Comparison of ENCODE assay signal across 8 mouse cellular contexts in genomic region chrX:103879329-103879935, GRCm38 (mm10). TPM values are rescaled to one million over a fixed set of nuclear protein-coding genes. Genes with fewer than 3 reads are reported as not detected.
A peak's percentile ranks its signal among the peaks of the same experiment; 100 is the strongest.
DNase-seq lines count a peak whose midpoint lies in the region; ATAC-seq and TF ChIP-seq lines count a peak whose summit lies in the region.

No protein-coding gene starts in this region.

- H3K27ac ChIP-seq in gastrocnemius, adult 2 months: no peak overlapping the region
- H3K27ac ChIP-seq in heart, embryonic 16.5 days (ENCODE audit: low read length): no peak overlapping the region
- no peak overlapping the region for H3K27ac ChIP-seq in midbrain, embryonic 11.5 days (ENCODE audit: low read depth, low read length)

- no peaks in the 10 kb centered on the region for H3K4me1 ChIP-seq in heart, embryonic 16.5 days (ENCODE audit: control insufficient read depth, insufficient read depth, low read length)
- H3K4me1 ChIP-seq in midbrain, embryonic 11.5 days (ENCODE audit: control insufficient read depth, insufficient read depth, low read length): no peaks in the 10 kb centered on the region

- H3K9ac ChIP-seq in heart, embryonic 16.5 days (ENCODE audit: low read length): no peak overlapping the region
- 0 out of 2 replicates have a peak overlapping the region, but pooled peaks have one; percentile 7 for H3K9ac ChIP-seq in midbrain, embryonic 11.5 days (ENCODE audit: low read length)

- TF ChIP-seq CTCF in gastrocnemius, adult 2 months (IDR thresholded peaks at IDR 0.05): no peak

- no peaks in the 10 kb centered on the region for H3K36me3 ChIP-seq in heart, embryonic 16.5 days (ENCODE audit: control insufficient read depth, insufficient read depth)
- no peaks in the 10 kb centered on the region for H3K36me3 ChIP-seq in midbrain, embryonic 11.5 days (ENCODE audit: control insufficient read depth, insufficient read depth, low read length)

- H3K27me3 ChIP-seq in heart, embryonic 16.5 days (ENCODE audit: control insufficient read depth, insufficient read depth, low read length): peaks cover 28% of the 10 kb centered on the region
- peaks cover 45% of the 10 kb centered on the region for H3K27me3 ChIP-seq in midbrain, embryonic 11.5 days (ENCODE audit: control insufficient read depth, insufficient read depth, low read length)

- intact Hi-C loops in gastrocnemius, adult 2 months (cut with DNase I): no loop called here

- H3K4me3 ChIP-seq in gastrocnemius, adult 2 months: peak overlapping the region; percentile 37; the same call in 1 of the 2 replicates
- 0 out of 2 replicates have a peak overlapping the region, but pooled peaks have one; percentile 2 for H3K4me3 ChIP-seq in heart, embryonic 16.5 days (ENCODE audit: low read length)
- H3K4me3 ChIP-seq in midbrain, embryonic 11.5 days (ENCODE audit: low read depth, low read length): peak overlapping the region; percentile 1; the same call in 1 of the 2 replicates

- no peaks in the 10 kb centered on the region for H3K9me3 ChIP-seq in heart, embryonic 16.5 days (replicated peaks; ENCODE audit: control insufficient read depth, low read length)
- no peaks in the 10 kb centered on the region for H3K9me3 ChIP-seq in midbrain, embryonic 11.5 days (ENCODE audit: control insufficient read depth, low read length)

- WGBS in heart, embryonic 16.5 days: 23% methylated on average over 20 of the region's 24 CpGs
- WGBS in midbrain, embryonic 11.5 days: 20% methylated on average over 20 of the region's 24 CpGs

- no peak for ATAC-seq in heart, embryonic 16.5 days (replicated peaks; ENCODE audit: extremely low read depth, insufficient read depth, low FRiP score)
- ATAC-seq in midbrain, embryonic 11.5 days (ENCODE audit: low FRiP score): peak; percentile 19; the same call in 1 of the 2 replicates

- peak overlapping the region; percentile 23 for H3K4me2 ChIP-seq in heart, embryonic 16.5 days (ENCODE audit: low read depth, low read length)
- H3K4me2 ChIP-seq in midbrain, embryonic 11.5 days: peak overlapping the region; percentile 29; the same call in 1 of the 2 replicates

- no peak for DNase-seq in gastrocnemius, adult 2 months
- no peak for DNase-seq in gastrocnemius, postnatal 4 days (ENCODE audit: low spot score in 2 of 2)
- peak; percentile 2 to 8 for DNase-seq in adrenal gland, postnatal 36 days
- no peak for DNase-seq in midbrain, embryonic 11.5 days (ENCODE audit: low spot score, missing footprints)
- no peak for DNase-seq in right cerebral cortex, postnatal 25 days
- no peak for DNase-seq in urinary bladder, postnatal 10 days (ENCODE audit: low spot score)
- DNase-seq in cerebellum, adult 9-11 months: no peak

RNA-seq across cellular contexts. Expression of gene Slc16a2, which starts 57.6 kb away (rescaled TPM):
- total RNA-seq in gastrocnemius, adult 2 months (2021): 1 to 10 TPM; 1.5 to 6.0 TPM
- total RNA-seq in gastrocnemius, postnatal 4 days (2021): 10 to 100 TPM; 32.8 to 36.7 TPM
- 10 to 100 TPM; 33.0 to 54.0 TPM for total RNA-seq in adrenal gland, postnatal 36 days (2021)
- polyA plus RNA-seq in heart, embryonic 16.5 days (2015; fragmentation: Nextera tagmentation; extraction: Ambion mirVana): 19.9 and 20.6 TPM in 2 replicates
- 13.4 and 14.0 TPM in 2 replicates for polyA plus RNA-seq in midbrain, embryonic 11.5 days (2014; fragmentation: Nextera tagmentation; extraction: Ambion mirVana)

Comparison
In these comparisons a context has a peak if more than half of its experiments do, and no peak if none do; other contexts are left out.
1. RNA of gene Slc16a2, which starts 57.6 kb away (total RNA-seq): 33.0 to 54.0 TPM in adrenal gland, postnatal 36 days and 32.8 to 36.7 TPM in gastrocnemius, postnatal 4 days; 1.5 to 6.0 TPM in gastrocnemius, adult 2 months; every median in the first group is over 4 times any median in the second.
2. DNase-seq: peak in adrenal gland, postnatal 36 days (2 of 2); none in gastrocnemius, adult 2 months (single experiment), gastrocnemius, postnatal 4 days (0 of 2), midbrain, embryonic 11.5 days (single experiment), right cerebral cortex, postnatal 25 days (single experiment), urinary bladder, postnatal 10 days (single experiment) and cerebellum, adult 9-11 months (single experiment).
3. Peak in every context shown above with its lines, with median percentiles within 50 percentile points of each other: H3K4me3 ChIP-seq.